Mouse (Mus musculus): ENCODE data around the gene Fam169a. TPM values are rescaled to one million over a fixed set of nuclear protein-coding genes. Genes with fewer than 3 reads are reported as not detected.
"Not testable (repeated sequence)": the region's sequence is repeated elsewhere in the genome, so short reads cannot be mapped to it uniquely, and the experiment has no call there.

Fam169a gene
- polyA plus RNA-seq, 1 experiment from 2014 or later, result 12.5 TPM

- DNase-seq (ENCODE audit: low spot score) (no peak), ATAC-seq (replicated peaks; ENCODE audit: low FRiP score) (no peak)
- Histone ChIP-seq H3K4me2 (ENCODE audit: low read depth, low read length, severe bottlenecking) (no peak overlapping the region), H3K4me1 (replicated peaks; ENCODE audit: control insufficient read depth, insufficient read depth, low read length) (no peaks in the 10 kb centered on the region), H3K9ac (ENCODE audit: low read length) (no peak overlapping the region), H3K4me3 (ENCODE audit: low read depth, low read length) (no peak overlapping the region), H3K27me3 (ENCODE audit: control insufficient read depth, insufficient read depth, low read length) (no peaks in the 10 kb centered on the region), H3K36me3 (ENCODE audit: control insufficient read depth, insufficient read depth, low read length) (no peaks in the 10 kb centered on the region), H3K9me3 (ENCODE audit: control insufficient read depth, low read length) (no peaks in the 10 kb centered on the region), H3K27ac (ENCODE audit: low read depth, low read length) (no peak overlapping the region)
- 78% methylated on average over 3 of the region's 3 CpGs for WGBS
Observed at GRCm38 (mm10) chr13:97121341-97121740, 54.3 kb downstream of the Fam169a start.

- H3K27ac ChIP-seq (ENCODE audit: low read depth, low read length); H3K27me3 ChIP-seq (ENCODE audit: control insufficient read depth, insufficient read depth, low read length); H3K4me2 ChIP-seq (ENCODE audit: low read depth, low read length, severe bottlenecking); ATAC-seq (replicated peaks; ENCODE audit: low FRiP score); H3K4me3 ChIP-seq (ENCODE audit: low read depth, low read length); DNase-seq (ENCODE audit: low spot score); H3K9ac ChIP-seq (ENCODE audit: low read length); H3K36me3 ChIP-seq (ENCODE audit: control insufficient read depth, insufficient read depth, low read length); H3K9me3 ChIP-seq (ENCODE audit: control insufficient read depth, low read length); H3K4me1 ChIP-seq (replicated peaks; ENCODE audit: control insufficient read depth, insufficient read depth, low read length): not testable (repeated sequence)
- WGBS, result 93% methylated on average over 2 of the region's 4 CpGs
Observed at GRCm38 (mm10) chr13:97129654-97130053, 62.6 kb downstream of the Fam169a start.

GRCm38 (mm10) chr13:97130413-97130812 lies 63.3 kb downstream of the Fam169a start:
- not testable (repeated sequence) for H3K4me1 ChIP-seq (replicated peaks; ENCODE audit: control insufficient read depth, insufficient read depth, low read length); H3K27me3 ChIP-seq (ENCODE audit: control insufficient read depth, insufficient read depth, low read length); H3K27ac ChIP-seq (ENCODE audit: low read depth, low read length); ATAC-seq (replicated peaks; ENCODE audit: low FRiP score); H3K4me3 ChIP-seq (ENCODE audit: low read depth, low read length); H3K9ac ChIP-seq (ENCODE audit: low read length); H3K4me2 ChIP-seq (ENCODE audit: low read depth, low read length, severe bottlenecking); DNase-seq (ENCODE audit: low spot score); H3K9me3 ChIP-seq (ENCODE audit: control insufficient read depth, low read length); H3K36me3 ChIP-seq (ENCODE audit: control insufficient read depth, insufficient read depth, low read length)
- no CpG with 5 or more reads among the region's 2 CpGs for WGBS

- Histone ChIP-seq H3K27ac (ENCODE audit: low read depth, low read length) (0 out of 2 replicates have a peak within 1 kb of the TSS, but pooled peaks have one; percentile 14), H3K4me1 (replicated peaks; ENCODE audit: control insufficient read depth, insufficient read depth, low read length) (no peaks in the 10 kb centered on the region; the same call in 1 of the 2 replicates), H3K9me3 (ENCODE audit: control insufficient read depth, low read length) (no peaks in the 10 kb centered on the region), H3K36me3 (ENCODE audit: control insufficient read depth, insufficient read depth, low read length) (peaks cover 4% of the 10 kb centered on the region; the same call in 1 of the 2 replicates), H3K27me3 (ENCODE audit: control insufficient read depth, insufficient read depth, low read length) (no peaks in the 10 kb centered on the region), H3K4me2 (ENCODE audit: low read depth, low read length, severe bottlenecking) (peak within 1 kb of the TSS; percentile 54), H3K4me3 (ENCODE audit: low read depth, low read length) (peak within 1 kb of the TSS; percentile 68), H3K9ac (ENCODE audit: low read length) (peak within 1 kb of the TSS; percentile 72)
- DNase-seq (ENCODE audit: low spot score) (peak; percentile 92), ATAC-seq (replicated peaks; ENCODE audit: low FRiP score) (peak; percentile 97)
- under 1% methylated on average over 57 of the region's 57 CpGs for WGBS
Observed at GRCm38 (mm10) chr13:97137466-97138400, 70.6 kb downstream of the Fam169a start, which contains the start of the genes Gfm2 and Nsa2. TSS of gene Gfm2 (plus strand) at chr13:97137937. TSS of gene Nsa2 (minus strand) at chr13:97137937.

- H3K4me2 ChIP-seq (ENCODE audit: low read depth, low read length, severe bottlenecking), result peak overlapping the region; percentile 54
- H3K4me1 ChIP-seq (replicated peaks; ENCODE audit: control insufficient read depth, insufficient read depth, low read length); ATAC-seq (replicated peaks; ENCODE audit: low FRiP score); H3K9me3 ChIP-seq (ENCODE audit: control insufficient read depth, low read length); H3K27me3 ChIP-seq (ENCODE audit: control insufficient read depth, insufficient read depth, low read length); DNase-seq (ENCODE audit: low spot score); H3K36me3 ChIP-seq (ENCODE audit: control insufficient read depth, insufficient read depth, low read length); H3K27ac ChIP-seq (ENCODE audit: low read depth, low read length): not testable (repeated sequence)
- H3K9ac ChIP-seq (ENCODE audit: low read length), result peak overlapping the region; percentile 72
- H3K4me3 ChIP-seq (ENCODE audit: low read depth, low read length), result peak overlapping the region; percentile 68
- 37% methylated on average over 8 of the region's 8 CpGs for WGBS
Observed at GRCm38 (mm10) chr13:97138404-97138931, 71.4 kb downstream of the Fam169a start.

GRCm38 (mm10) chr13:97142321-97142720 lies 75.2 kb downstream of the Fam169a start:
- Histone ChIP-seq H3K4me2 (ENCODE audit: low read depth, low read length, severe bottlenecking) (no peak overlapping the region), H3K27ac (ENCODE audit: low read depth, low read length) (no peak overlapping the region), H3K4me3 (ENCODE audit: low read depth, low read length) (no peak overlapping the region), H3K36me3 (ENCODE audit: control insufficient read depth, insufficient read depth, low read length) (no peaks in the 10 kb centered on the region; the same call in 1 of the 2 replicates), H3K9ac (ENCODE audit: low read length) (no peak overlapping the region), H3K27me3 (ENCODE audit: control insufficient read depth, insufficient read depth, low read length) (no peaks in the 10 kb centered on the region), H3K4me1 (replicated peaks; ENCODE audit: control insufficient read depth, insufficient read depth, low read length) (no peaks in the 10 kb centered on the region; the same call in 1 of the 2 replicates), H3K9me3 (ENCODE audit: control insufficient read depth, low read length) (no peaks in the 10 kb centered on the region)
- 89% methylated on average over 7 of the region's 7 CpGs for WGBS
- ATAC-seq (replicated peaks; ENCODE audit: low FRiP score) (no peak), DNase-seq (ENCODE audit: low spot score) (no peak)

GRCm38 (mm10) chr13:97145834-97146233 lies 78.7 kb downstream of the Fam169a start:
- no peak overlapping the region for H3K4me3 ChIP-seq (ENCODE audit: low read depth, low read length)
- no peak overlapping the region for H3K4me2 ChIP-seq (ENCODE audit: low read depth, low read length, severe bottlenecking)
- H3K9ac ChIP-seq (ENCODE audit: low read length), result no peak overlapping the region
- H3K27ac ChIP-seq (ENCODE audit: low read depth, low read length), result no peak overlapping the region
- no peaks in the 10 kb centered on the region for H3K27me3 ChIP-seq (ENCODE audit: control insufficient read depth, insufficient read depth, low read length)
- DNase-seq (ENCODE audit: low spot score) (peak; percentile 53), ATAC-seq (replicated peaks; ENCODE audit: low FRiP score) (no peak)
- WGBS, result 59% methylated on average over 4 of the region's 4 CpGs
- H3K36me3 ChIP-seq (ENCODE audit: control insufficient read depth, insufficient read depth, low read length), result no peaks in the 10 kb centered on the region; the same call in 1 of the 2 replicates
- H3K9me3 ChIP-seq (ENCODE audit: control insufficient read depth, low read length), result no peaks in the 10 kb centered on the region
- H3K4me1 ChIP-seq (replicated peaks; ENCODE audit: control insufficient read depth, insufficient read depth, low read length), result no peaks in the 10 kb centered on the region

GRCm38 (mm10) chr13:97175520-97176264 lies 108.6 kb downstream of the Fam169a start:
- no peak overlapping the region for H3K4me2 ChIP-seq (ENCODE audit: low read depth, low read length, severe bottlenecking)
- DNase-seq (ENCODE audit: low spot score) (no peak), ATAC-seq (replicated peaks; ENCODE audit: low FRiP score) (no peak)
- H3K36me3 ChIP-seq (ENCODE audit: control insufficient read depth, insufficient read depth, low read length), result no peaks in the 10 kb centered on the region; the same call in 1 of the 2 replicates
- H3K27ac ChIP-seq (ENCODE audit: low read depth, low read length), result no peak overlapping the region
- H3K27me3 ChIP-seq (ENCODE audit: control insufficient read depth, insufficient read depth, low read length), result no peaks in the 10 kb centered on the region
- 0 out of 2 replicates have a peak, but pooled peaks cover 2% of the 10 kb centered on the region for H3K4me1 ChIP-seq (replicated peaks; ENCODE audit: control insufficient read depth, insufficient read depth, low read length)
- no peaks in the 10 kb centered on the region for H3K9me3 ChIP-seq (ENCODE audit: control insufficient read depth, low read length)
- H3K9ac ChIP-seq (ENCODE audit: low read length), result no peak overlapping the region
- 86% methylated on average over 10 of the region's 10 CpGs for WGBS
- no peak overlapping the region for H3K4me3 ChIP-seq (ENCODE audit: low read depth, low read length)

Measured in forebrain, embryonic 11.5 days (tissue).